Comparison of ENCODE assay signal across 16 mouse cellular contexts in the genomic region with DNA sequence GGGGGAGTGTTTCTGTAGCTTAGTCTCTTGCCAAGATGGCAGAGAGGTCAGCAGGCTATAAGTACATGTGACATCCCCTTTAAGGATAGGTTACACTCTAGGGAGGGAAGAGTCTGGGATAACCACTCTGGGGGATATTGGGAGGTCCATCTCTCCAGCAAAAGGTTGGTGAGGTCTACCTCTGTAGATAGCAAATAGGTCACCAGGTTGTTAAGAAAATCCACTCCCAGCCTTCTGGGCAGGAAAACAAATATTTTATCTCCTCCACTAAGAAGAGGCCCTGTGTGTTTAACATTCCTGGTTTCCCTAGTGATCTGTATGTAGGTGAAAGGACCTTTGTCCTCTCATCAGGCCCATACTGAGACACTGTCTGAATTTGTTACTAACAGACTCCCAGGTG. TPM values are rescaled to one million over a fixed set of nuclear protein-coding genes. Genes with fewer than 3 reads are reported as not detected.
DNase-seq lines count a peak whose midpoint lies in the region; ATAC-seq and TF ChIP-seq lines count a peak whose summit lies in the region.
"Had no signal": no experiment of that assay in that cellular context is flagged by ENCODE, and none has a peak within 500 bp of the region (broad histone marks: within the 10 kb centered on the region; RNA-seq: fewer than 3 reads in every experiment).

No protein-coding gene starts in this region.

- no peak overlapping the region for H3K27ac ChIP-seq in forebrain, embryonic 16.5 days (ENCODE audit: low read length)
- no peak overlapping the region for H3K27ac ChIP-seq in forebrain, postnatal 0 days (ENCODE audit: low read depth, low read length)
- H3K27ac ChIP-seq in layer of hippocampus, adult 2 months, result peak overlapping the region; percentile 89
- no peak overlapping the region for H3K27ac ChIP-seq in limb, embryonic 14.5 days (replicated peaks; ENCODE audit: low read depth, low read length)
- peak overlapping the region; percentile 62 for H3K27ac ChIP-seq in stomach, embryonic 16.5 days (ENCODE audit: low read length)
- H3K27ac ChIP-seq: hindbrain, embryonic 14.5 days; midbrain, embryonic 12.5 days had no signal

- H3K4me2 ChIP-seq in forebrain, embryonic 16.5 days (ENCODE audit: low read length), result no peak overlapping the region
- H3K4me2 ChIP-seq in forebrain, postnatal 0 days (ENCODE audit: low read depth), result no peak overlapping the region
- no peak overlapping the region for H3K4me2 ChIP-seq in limb, embryonic 14.5 days (replicated peaks; ENCODE audit: low read depth, low read length, severe bottlenecking)
- H3K4me2 ChIP-seq in stomach, embryonic 16.5 days (ENCODE audit: low read depth, low read length), result no peak overlapping the region
- H3K4me2 ChIP-seq: hindbrain, embryonic 14.5 days; midbrain, embryonic 12.5 days had no signal

- H3K4me1 ChIP-seq in forebrain, embryonic 16.5 days (replicated peaks; ENCODE audit: control insufficient read depth, insufficient read depth, low read length), result no peaks in the 10 kb centered on the region
- H3K4me1 ChIP-seq in forebrain, postnatal 0 days (ENCODE audit: insufficient read depth), result no peaks in the 10 kb centered on the region
- peaks cover 7% of the 10 kb centered on the region; the same call in 1 of the 2 replicates for H3K4me1 ChIP-seq in limb, embryonic 14.5 days (ENCODE audit: control insufficient read depth, insufficient read depth, low read length)
- 0 out of 2 replicates have a peak, but pooled peaks cover 3% of the 10 kb centered on the region for H3K4me1 ChIP-seq in stomach, embryonic 16.5 days (ENCODE audit: control insufficient read depth, insufficient read depth, low read length)

- DNase-seq in forebrain, postnatal 0 days, result no peak
- DNase-seq in layer of hippocampus, adult 2 months (ENCODE audit: low spot score in 2 of 2), result no peak
- DNase-seq in layer of hippocampus, adult 9-11 months, result no peak
- DNase-seq in limb, embryonic 14.5 days (ENCODE audit: low spot score), result no peak
- no peak for DNase-seq in adrenal gland, postnatal 36 days
- DNase-seq in B cell, adult 2 months, result no peak
- DNase-seq: cerebellum, adult 8-10 months; embryo, embryonic 11 days; gastrocnemius, postnatal 36 days; kidney, adult 8-10 months; lung, postnatal 36 days had no signal

- no peaks in the 10 kb centered on the region for H3K36me3 ChIP-seq in forebrain, embryonic 16.5 days (ENCODE audit: control insufficient read depth, insufficient read depth)
- no peaks in the 10 kb centered on the region for H3K36me3 ChIP-seq in forebrain, postnatal 0 days (ENCODE audit: insufficient read depth)
- no peaks in the 10 kb centered on the region for H3K36me3 ChIP-seq in limb, embryonic 14.5 days (ENCODE audit: control insufficient read depth, insufficient read depth, low read length)
- no peaks in the 10 kb centered on the region for H3K36me3 ChIP-seq in stomach, embryonic 16.5 days (ENCODE audit: control insufficient read depth, insufficient read depth, low read length)
- H3K36me3 ChIP-seq: midbrain, embryonic 12.5 days had no signal

- no peak for TF ChIP-seq POLR2A in limb, embryonic 14.5 days (IDR thresholded peaks at IDR 0.05; ENCODE audit: borderline replicate concordance, extremely low read depth, insufficient read depth, insufficient read length)

- H3K9me3 ChIP-seq in forebrain, embryonic 16.5 days (ENCODE audit: control insufficient read depth, low read length), result no peaks in the 10 kb centered on the region
- H3K9me3 ChIP-seq in forebrain, postnatal 0 days (ENCODE audit: low read length), result no peaks in the 10 kb centered on the region
- H3K9me3 ChIP-seq in limb, embryonic 14.5 days (ENCODE audit: control insufficient read depth, low read length), result no peaks in the 10 kb centered on the region
- no peaks in the 10 kb centered on the region for H3K9me3 ChIP-seq in stomach, embryonic 16.5 days (replicated peaks; ENCODE audit: control insufficient read depth, low read length)
- H3K9me3 ChIP-seq: midbrain, embryonic 12.5 days had no signal

- ATAC-seq in forebrain, embryonic 16.5 days, result 0 out of 2 replicates have a peak, but pooled peaks have one; percentile 3
- no peak for ATAC-seq in forebrain, postnatal 0 days
- ATAC-seq in limb, embryonic 14.5 days (ENCODE audit: low FRiP score, low read depth), result peak; percentile 26; the same call in 1 of the 2 replicates
- peak; percentile 74; the same call in 1 of the 2 replicates for ATAC-seq in stomach, embryonic 16.5 days (ENCODE audit: insufficient read depth, low FRiP score)

- TF ChIP-seq CTCF in forebrain, postnatal 0 days (IDR thresholded peaks at IDR 0.05; ENCODE audit: low read depth), result no peak
- no peak for TF ChIP-seq CTCF in layer of hippocampus, adult 2 months (conservative IDR thresholded peaks at IDR 0.05)

- H3K4me3 ChIP-seq in forebrain, embryonic 16.5 days (replicated peaks; ENCODE audit: low read length), result no peak overlapping the region
- H3K4me3 ChIP-seq in forebrain, postnatal 0 days (ENCODE audit: low read depth, low read length), result no peak overlapping the region
- no peak overlapping the region for H3K4me3 ChIP-seq in layer of hippocampus, adult 2 months
- H3K4me3 ChIP-seq in limb, embryonic 14.5 days (replicated peaks; ENCODE audit: low read length), result no peak overlapping the region
- no peak overlapping the region for H3K4me3 ChIP-seq in stomach, embryonic 16.5 days (replicated peaks; ENCODE audit: low read length)
- H3K4me3 ChIP-seq: midbrain, embryonic 12.5 days; myocyte had no signal

- no peak overlapping the region for H3K9ac ChIP-seq in forebrain, embryonic 16.5 days (replicated peaks; ENCODE audit: low read depth, low read length)
- H3K9ac ChIP-seq in forebrain, postnatal 0 days, result no peak overlapping the region
- H3K9ac ChIP-seq in limb, embryonic 14.5 days (ENCODE audit: low read depth, low read length, severe bottlenecking), result no peak overlapping the region
- H3K9ac ChIP-seq in stomach, embryonic 16.5 days (ENCODE audit: low read length), result no peak overlapping the region
- H3K9ac ChIP-seq: hindbrain, embryonic 14.5 days; midbrain, embryonic 12.5 days had no signal

- H3K27me3 ChIP-seq in forebrain, embryonic 16.5 days (replicated peaks; ENCODE audit: control insufficient read depth, insufficient read depth, low read length), result no peaks in the 10 kb centered on the region
- H3K27me3 ChIP-seq in forebrain, postnatal 0 days (ENCODE audit: insufficient read depth, low read length), result no peaks in the 10 kb centered on the region
- no peaks in the 10 kb centered on the region for H3K27me3 ChIP-seq in limb, embryonic 14.5 days (ENCODE audit: control insufficient read depth, insufficient read depth, low read length)
- H3K27me3 ChIP-seq in stomach, embryonic 16.5 days (ENCODE audit: control insufficient read depth, insufficient read depth, low read length), result no peaks in the 10 kb centered on the region
- H3K27me3 ChIP-seq: midbrain, embryonic 12.5 days had no signal

RNA-seq across cellular contexts. Expression of a gene that starts 46.3 kb away (rescaled TPM):
- 241 and 250 TPM in 2 replicates for polyA plus RNA-seq in forebrain, embryonic 16.5 days (2015; fragmentation: Nextera tagmentation; extraction: Ambion mirVana)
- 301 and 316 TPM in 2 replicates for total RNA-seq in forebrain, postnatal 0 days (2014; rRNA removed)
- 180 and 216 TPM in 2 replicates for polyA plus RNA-seq in forebrain, postnatal 0 days (2015; fragmentation: Nextera tagmentation; extraction: Ambion mirVana)
- total RNA-seq in layer of hippocampus, adult 2 months (2021), result 100 to 1,000 TPM; 352 to 359 TPM
- polyA plus RNA-seq in limb, embryonic 14.5 days (2012; rRNA removed), result 88.4 and 109 TPM in 2 replicates
- 252 and 259 TPM in 2 replicates for polyA plus RNA-seq in limb, embryonic 14.5 days (2014; fragmentation: Nextera tagmentation; extraction: Ambion mirVana)
- 356 and 390 TPM in 2 replicates for polyA plus RNA-seq in stomach, embryonic 16.5 days (2015; fragmentation: Nextera tagmentation; extraction: Ambion mirVana)
- total RNA-seq in adrenal gland, postnatal 36 days (2021), result 100 to 1,000 TPM; 143 to 176 TPM

Comparison
In these comparisons a context has a peak if more than half of its experiments do, and no peak if none do; other contexts are left out.
1. H3K27ac ChIP-seq: peak in layer of hippocampus, adult 2 months (single experiment) and stomach, embryonic 16.5 days (single experiment); none in forebrain, embryonic 16.5 days (single experiment), forebrain, postnatal 0 days (single experiment) and limb, embryonic 14.5 days (single experiment).